Mouse (Mus musculus) bone marrow, adult 2 months (tissue): Measurements from ENCODE around the gene Tmem270.

Experiments
- CTCF ChIP-seq: fragments of 200-500 bp; IDR thresholded peaks from 2 replicates; pipeline ENCODE4 v1.5.1; 2011; ENCODE audit warnings: low read length, control low read depth; ENCODE audit not compliant: control insufficient read depth, insufficient read depth
- POLR2A ChIP-seq: fragments of 200-500 bp; IDR thresholded peaks from 2 replicates; pipeline ENCODE4 v1.6.1; 2011; ENCODE audit warnings: low read depth, mild to moderate bottlenecking, control low read depth, low read length, borderline replicate concordance; ENCODE audit not compliant: control insufficient read depth

- no peak for TF ChIP-seq POLR2A
- no peak for TF ChIP-seq CTCF
These were observed 39.0 kb downstream of the Tmem270 start for GRCm38 (mm10) chr5:134867320-134868144.
